Mouse (Mus musculus): ENCODE results near the gene Trnau1ap. TPM values are rescaled to one million over a fixed set of nuclear protein-coding genes. Genes with fewer than 3 reads are reported as not detected.

Trnau1ap gene
- total and polyA plus RNA-seq, 3 experiments: 60.7 to 80.5 (median 71.5) TPM

- TF ChIP-seq JUN (IDR thresholded peaks at IDR 0.05; ENCODE audit: insufficient read depth, low read depth, low read length): no peak; the same call in 1 of the 2 replicates
Measured at GRCm38 (mm10) chr4:132269740-132270560, 59.4 kb downstream of the Trnau1ap start (continued).

- dilution Hi-C loops (cut with MboI; ENCODE audit: extremely low pct_ligation_motif_present, extremely low pct_unique_long_range_greater_than_20kb, low sequenced_read_pairs) (no loop called here), in situ Hi-C loops (cut with MboI; ENCODE audit: low pct_ligation_motif_present, low pct_unique_long_range_greater_than_20kb, low sequenced_read_pairs) (loop anchor here (5.0 kb wide), 1 partner anchor 87 kb away; no protein-coding TSS in a partner anchor)
- H3K4me2 ChIP-seq (ENCODE audit: insufficient read depth, low read depth, poor library complexity, severe bottlenecking): no peak overlapping the region
Measured at GRCm38 (mm10) chr4:132268871-132269739, 60.2 kb downstream of the Trnau1ap start.

GRCm38 (mm10) chr4:132266835-132267349, 62.4 kb downstream of the Trnau1ap start:
- Histone ChIP-seq H3K79me2 (replicated peaks; ENCODE audit: control insufficient read depth, extremely low read depth, insufficient read depth, poor library complexity, severe bottlenecking) (no peaks in the 10 kb centered on the region), H3K9ac (ENCODE audit: insufficient read depth, low read depth) (no peak overlapping the region), H3K27me3 (replicated peaks) (no peaks in the 10 kb centered on the region), H3K36me3 (replicated peaks in 1 of 2; ENCODE audit: control insufficient read depth in 1 of 2, insufficient read depth in 1 of 2, low read length in 1 of 2) (peaks cover 0 to 24% of the 10 kb centered on the region in 2 experiments), H3K4me3 (replicated peaks in 1 of 3; ENCODE audit: low read depth in 2 of 3, low read length in 2 of 3, poor library complexity in 1 of 3) (no peak overlapping the region), H3K9me3 (replicated peaks; ENCODE audit: low read length) (peaks cover 2% of the 10 kb centered on the region), H3K4me2 (ENCODE audit: insufficient read depth, low read depth, poor library complexity, severe bottlenecking) (no peak overlapping the region), H3K27ac (ENCODE audit: insufficient read depth, low read depth) (no peak overlapping the region), H3K4me1 (ENCODE audit: control insufficient read depth in 1 of 2, insufficient read depth in 2 of 2) (peaks cover 2 to 15% of the 10 kb centered on the region in 2 experiments; a peak in 3 of 4 replicates)
- no peak for DNase-seq (ENCODE audit: extremely low read depth)
- TF ChIP-seq IRF4 (IDR thresholded peaks at IDR 0.05; ENCODE audit: low read depth, low read length) (no peak), NELFE (IDR thresholded peaks at IDR 0.05; ENCODE audit: low read depth, low read length) (no peak), TBP (conservative IDR thresholded peaks at IDR 0.05; ENCODE audit: low read depth, low read length) (no peak), EP300 (IDR thresholded peaks at IDR 0.05; ENCODE audit: low read length) (no peak), UBTF (IDR thresholded peaks at IDR 0.05; ENCODE audit: low read depth, low read length) (no peak), RCOR1 (conservative IDR thresholded peaks at IDR 0.05; ENCODE audit: low read depth, low read length) (no peak), MEF2A (IDR thresholded peaks at IDR 0.05; ENCODE audit: borderline replicate concordance, low read depth, low read length) (no peak), CHD1 (IDR thresholded peaks at IDR 0.05; ENCODE audit: low read depth, low read length) (no peak), NRF1 (IDR thresholded peaks at IDR 0.05; ENCODE audit: low read depth, low read length) (no peak), MAZ (IDR thresholded peaks at IDR 0.05; ENCODE audit: low read depth, low read length) (no peak), CHD2 (IDR thresholded peaks at IDR 0.05; ENCODE audit: low read length) (no peak), PAX5 (IDR thresholded peaks at IDR 0.05; ENCODE audit: low read length) (no peak), GABPA (IDR thresholded peaks at IDR 0.05; ENCODE audit: insufficient replicate concordance, low read depth, low read length) (no peak), JUND (conservative IDR thresholded peaks at IDR 0.05; ENCODE audit: low read depth, low read length) (no peak), ZMIZ1 (IDR thresholded peaks at IDR 0.05; ENCODE audit: low read depth, low read length) (no peak), ETS1 (conservative IDR thresholded peaks at IDR 0.05; ENCODE audit: low read depth, low read length) (no peak)
- dilution Hi-C loops (cut with MboI; ENCODE audit: extremely low pct_ligation_motif_present, extremely low pct_unique_long_range_greater_than_20kb, low sequenced_read_pairs) (no loop called here), in situ Hi-C loops (cut with MboI; ENCODE audit: low pct_ligation_motif_present, low pct_unique_long_range_greater_than_20kb, low sequenced_read_pairs) (loop anchor here (5.0 kb wide), 1 partner anchor 85 kb away; no protein-coding TSS in a partner anchor)

More at GRCm38 (mm10) chr4:132268871-132269739, 60.2 kb downstream of the Trnau1ap start:
- Histone ChIP-seq H3K4me1 (ENCODE audit: control insufficient read depth in 1 of 2, insufficient read depth in 2 of 2) (peaks cover 0 to 21% of the 10 kb centered on the region in 2 experiments; a peak in 2 of 4 replicates), H3K9me3 (replicated peaks; ENCODE audit: low read length) (peaks cover 2% of the 10 kb centered on the region), H3K9ac (ENCODE audit: insufficient read depth, low read depth) (no peak overlapping the region; the same call in 1 of the 2 replicates), H3K79me2 (replicated peaks; ENCODE audit: control insufficient read depth, extremely low read depth, insufficient read depth, poor library complexity, severe bottlenecking) (peaks cover 9% of the 10 kb centered on the region; the same call in 1 of the 2 replicates), H3K27ac (ENCODE audit: insufficient read depth, low read depth) (no peak overlapping the region), H3K36me3 (replicated peaks in 1 of 2; ENCODE audit: control insufficient read depth in 1 of 2, insufficient read depth in 1 of 2, low read length in 1 of 2) (peaks cover 0 to 19% of the 10 kb centered on the region in 2 experiments), H3K27me3 (replicated peaks) (no peaks in the 10 kb centered on the region), H3K4me3 (replicated peaks in 1 of 3; ENCODE audit: low read depth in 2 of 3, low read length in 2 of 3, poor library complexity in 1 of 3) (no peak overlapping the region)
- TF ChIP-seq MXI1 (IDR thresholded peaks at IDR 0.05; ENCODE audit: low read depth, low read length): peak; percentile 78
- 0 out of 2 replicates have a peak, but pooled peaks have one; percentile 16 for TF ChIP-seq HCFC1 (IDR thresholded peaks at IDR 0.05; ENCODE audit: low read depth, low read length)
- TF ChIP-seq JUND (conservative IDR thresholded peaks at IDR 0.05; ENCODE audit: low read depth, low read length): 0 out of 2 replicates have a peak, but pooled peaks have one; percentile 35
- TF ChIP-seq CTCF (conservative IDR thresholded peaks at IDR 0.05 in 1 of 2, IDR thresholded peaks at IDR 0.05 in 1 of 2; ENCODE audit: low read depth in 2 of 2, low read length in 2 of 2): peak in 1 of 2 experiments; percentile 74; a peak in 2 of 4 replicates
- TF ChIP-seq RAD21 (IDR thresholded peaks at IDR 0.05; ENCODE audit: low read depth, low read length): peak; percentile 68
- peak; percentile 97 for TF ChIP-seq MYC (IDR thresholded peaks at IDR 0.05; ENCODE audit: low read depth, low read length)
- no peak for TF ChIP-seq ELF1 (IDR thresholded peaks at IDR 0.05; ENCODE audit: low read depth, low read length)
- TF ChIP-seq SMC3 (IDR thresholded peaks at IDR 0.05; ENCODE audit: low read depth, low read length): peak; percentile 67
- peak; percentile 38 for TF ChIP-seq ZC3H11A (IDR thresholded peaks at IDR 0.05; ENCODE audit: low read depth, low read length)
- TF ChIP-seq ZNF384 (IDR thresholded peaks at IDR 0.05; ENCODE audit: low read depth, low read length): peak; percentile 43; the same call in 1 of the 2 replicates
- no peak for TF ChIP-seq JUN (IDR thresholded peaks at IDR 0.05; ENCODE audit: insufficient read depth, low read depth, low read length)
- TF ChIP-seq ETS1 (conservative IDR thresholded peaks at IDR 0.05; ENCODE audit: low read depth, low read length): no peak
- 0 out of 2 replicates have a peak, but pooled peaks have one; percentile 34 for TF ChIP-seq IRF4 (IDR thresholded peaks at IDR 0.05; ENCODE audit: low read depth, low read length)
- peak; percentile 32; the same call in 1 of the 2 replicates for TF ChIP-seq SIN3A (IDR thresholded peaks at IDR 0.05; ENCODE audit: low read length)
- no peak for TF ChIP-seq POLR2AphosphoS2 (IDR thresholded peaks at IDR 0.05; ENCODE audit: low read depth, low read length)
- TF ChIP-seq MEF2A (IDR thresholded peaks at IDR 0.05; ENCODE audit: borderline replicate concordance, low read depth, low read length): no peak
- peak; percentile 67 for TF ChIP-seq MAX (IDR thresholded peaks at IDR 0.05; ENCODE audit: low read length)
- TF ChIP-seq EP300 (IDR thresholded peaks at IDR 0.05; ENCODE audit: low read length): no peak
- no peak for TF ChIP-seq E2F4 (IDR thresholded peaks at IDR 0.05; ENCODE audit: insufficient replicate concordance, low read depth, low read length)
- no peak for TF ChIP-seq PAX5 (IDR thresholded peaks at IDR 0.05; ENCODE audit: low read length)
- DNase-seq (ENCODE audit: extremely low read depth): peak; percentile 66
